Mouse (Mus musculus) ovary, postnatal 36 days (tissue): ENCODE measurements around the gene Ubald1.

Experiments
- DNase-seq: peaks from one replicate; pipeline ENCODE4 v3.0.0; 2022; ENCODE audit warnings: low spot score, mixed read lengths

Ubald1 gene

DNA sequence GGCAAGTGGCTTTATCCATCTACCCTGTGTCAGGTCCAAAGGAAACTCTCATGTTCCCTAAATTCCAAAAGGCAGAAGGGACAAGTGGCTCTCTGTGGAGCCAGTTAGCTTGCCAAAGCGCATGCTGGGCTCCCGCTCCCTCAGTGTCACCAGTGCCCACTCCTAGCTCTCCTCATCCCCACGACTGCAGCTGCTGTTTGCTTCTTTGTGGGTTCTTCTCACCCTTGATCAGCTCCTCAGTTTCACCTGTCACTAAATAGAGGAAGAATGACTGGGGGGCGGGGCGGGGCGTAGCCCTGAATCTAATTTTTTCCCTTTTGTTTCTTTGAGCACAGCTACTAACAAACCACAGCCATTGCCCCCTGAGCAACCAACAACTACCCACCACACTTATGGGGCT lies 18.8 kb upstream of the Ubald1 start:
- no peak for DNase-seq

DNA sequence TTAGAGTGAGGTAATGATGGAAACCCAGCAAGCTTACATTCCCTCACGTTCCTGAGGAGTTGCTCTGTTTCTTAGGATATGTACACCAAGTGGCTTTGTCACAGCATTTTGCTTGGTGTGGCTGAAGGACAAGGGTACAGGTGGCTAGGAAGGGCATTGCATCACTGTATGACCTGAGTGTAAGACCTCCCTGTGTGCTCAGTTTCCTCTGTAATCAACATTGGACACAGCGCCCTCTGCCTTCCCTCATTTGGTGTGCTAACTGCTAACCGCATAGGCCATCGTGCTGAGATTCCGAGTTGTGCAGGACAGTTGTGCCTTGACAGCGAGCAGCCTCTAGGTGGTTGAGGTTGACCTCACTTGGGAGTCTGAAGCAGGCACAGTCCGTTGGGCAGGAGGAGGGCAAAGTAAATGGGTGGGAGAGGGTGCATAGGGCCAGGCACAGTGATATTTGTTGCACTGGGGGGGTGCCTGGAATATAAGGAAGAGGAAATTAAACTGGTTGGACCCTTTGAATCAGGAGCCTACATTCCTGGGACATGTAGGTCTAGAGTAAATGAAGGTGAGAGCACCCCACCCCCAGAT lies 17.1 kb upstream of the Ubald1 start:
- DNase-seq: no peak

DNA sequence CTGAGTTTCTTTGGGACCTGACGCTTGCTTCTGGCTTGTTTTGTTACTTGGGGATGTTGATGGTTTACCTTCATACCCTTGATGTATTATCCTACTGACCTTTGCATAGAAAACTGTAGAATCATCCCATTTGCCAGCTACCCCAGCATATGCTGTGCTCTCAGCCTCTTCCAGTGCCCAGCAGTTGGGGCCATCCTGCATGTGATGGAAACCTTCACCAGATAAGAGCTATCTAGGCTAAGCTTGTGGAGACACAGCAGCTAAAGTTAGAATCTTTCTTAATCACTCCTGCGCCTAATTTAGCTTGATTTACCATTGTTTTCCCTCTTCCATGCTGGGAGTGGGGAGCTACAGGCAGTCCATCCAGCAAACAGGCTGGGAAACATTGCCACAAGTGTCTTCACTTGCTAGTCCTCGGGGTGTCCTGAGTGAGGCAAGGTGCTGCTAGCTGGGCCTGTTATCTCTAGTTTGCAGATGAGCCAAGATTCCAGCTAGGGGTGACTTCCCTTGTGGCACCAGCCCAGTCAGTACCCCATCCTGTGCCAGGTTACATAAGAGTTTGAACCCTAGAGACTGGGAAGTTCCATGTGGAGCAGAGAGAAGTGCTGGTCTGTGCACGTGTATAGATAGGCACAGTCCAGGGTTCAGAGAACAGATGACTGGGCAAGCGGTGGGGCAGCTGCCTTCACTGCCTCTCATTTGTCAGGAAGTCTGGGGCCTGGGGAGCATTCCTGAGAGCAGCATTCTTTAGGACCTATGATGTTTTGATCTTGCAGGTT lies 16.3 kb upstream of the Ubald1 start:
- no peak for DNase-seq

DNA sequence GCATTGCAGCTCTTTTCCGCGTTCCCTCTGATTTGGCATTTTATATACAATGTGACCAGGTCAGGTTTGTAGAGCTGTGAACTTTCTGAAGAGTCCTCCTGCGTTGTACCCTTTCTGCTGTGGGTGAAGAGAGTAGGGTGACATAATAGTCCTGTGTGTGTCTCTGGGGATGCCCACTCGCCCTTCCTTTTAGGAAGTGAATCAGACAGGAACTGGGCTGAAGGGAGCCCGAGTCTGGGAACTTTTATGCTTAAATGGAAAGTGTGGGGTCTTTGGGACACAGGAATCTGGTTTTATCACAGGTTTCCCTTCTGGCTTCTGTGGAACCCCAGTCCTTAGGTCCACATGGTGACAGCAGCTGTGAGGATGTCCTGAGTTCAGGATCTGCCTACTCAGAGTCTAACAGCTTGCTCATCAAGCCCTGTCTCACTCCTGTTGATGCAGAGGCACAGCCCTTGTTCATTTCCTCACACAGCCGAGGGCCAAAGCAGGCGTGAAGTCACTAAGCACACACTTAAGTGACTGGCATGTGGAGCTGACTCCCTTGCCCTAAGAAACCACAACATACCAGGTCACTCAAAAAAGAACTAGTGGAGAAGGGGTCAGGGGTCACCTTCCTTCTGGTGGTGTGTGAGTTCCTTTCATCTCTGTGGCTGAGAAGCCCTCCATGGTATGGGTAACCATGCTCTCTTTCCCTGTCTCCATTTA lies 14.2 kb upstream of the Ubald1 start:
- no peak for DNase-seq

DNA sequence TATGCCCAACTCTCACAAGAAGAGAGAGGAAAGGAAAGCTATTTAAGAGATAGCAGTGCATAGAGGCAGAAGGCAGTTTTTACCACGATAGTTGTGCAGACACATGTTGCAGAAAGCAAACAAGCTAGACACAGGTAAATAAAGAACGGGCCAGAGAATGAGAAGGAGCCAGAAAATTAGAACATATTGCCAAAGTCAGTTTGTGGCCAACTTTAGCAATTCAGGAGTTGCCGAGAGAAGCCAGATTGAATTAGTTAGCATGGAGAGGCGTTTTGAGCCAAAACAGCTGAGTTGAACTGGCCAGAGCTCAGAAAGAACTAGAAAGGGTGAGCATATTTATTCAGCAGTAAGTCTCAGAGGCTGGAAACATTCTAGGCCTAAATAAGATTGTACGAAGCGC lies 12.1 kb upstream of the Ubald1 start:
- DNase-seq: no peak

DNA sequence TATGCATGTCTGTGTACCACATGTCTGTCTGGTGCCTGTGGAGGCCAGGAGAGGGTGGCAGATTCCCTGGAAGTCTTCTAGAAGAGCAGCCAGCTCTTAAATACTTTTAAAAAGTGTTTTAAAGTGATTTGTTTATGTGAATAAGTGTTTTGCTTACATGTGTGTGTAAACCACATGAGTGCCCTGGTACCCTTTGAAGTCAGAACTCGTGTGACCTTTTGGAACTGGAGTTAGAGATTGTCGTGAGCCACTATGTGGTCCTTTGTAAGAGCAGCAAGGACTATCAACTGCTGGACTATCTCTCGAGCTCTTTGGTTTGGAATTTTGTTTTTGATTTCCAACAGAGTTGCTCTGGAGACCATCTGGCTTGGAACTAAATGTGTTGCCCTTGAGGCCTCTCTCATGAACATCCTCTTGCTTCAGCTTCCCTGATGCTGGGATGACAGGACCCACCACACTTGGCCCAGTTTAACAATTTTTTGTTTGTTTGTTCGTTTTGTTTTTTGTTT lies 10.1 kb upstream of the Ubald1 start:
- no peak for DNase-seq

DNA sequence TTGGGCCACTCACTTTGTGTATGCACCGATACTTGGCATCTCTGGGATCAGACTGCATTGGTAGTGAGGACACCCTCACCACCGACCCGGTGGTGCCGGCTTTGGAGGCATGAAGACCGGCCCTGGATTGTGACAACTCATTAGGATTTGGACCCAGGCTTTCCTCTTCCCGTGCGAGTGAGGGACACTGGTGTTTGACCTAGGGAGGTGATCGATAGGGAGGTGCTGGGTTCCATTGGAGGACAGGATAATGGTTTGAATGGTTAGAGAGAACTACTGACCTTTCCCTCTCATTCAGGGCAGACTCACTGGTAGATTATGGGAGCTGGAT lies 6.5 kb upstream of the Ubald1 start:
- DNase-seq: no peak

DNA sequence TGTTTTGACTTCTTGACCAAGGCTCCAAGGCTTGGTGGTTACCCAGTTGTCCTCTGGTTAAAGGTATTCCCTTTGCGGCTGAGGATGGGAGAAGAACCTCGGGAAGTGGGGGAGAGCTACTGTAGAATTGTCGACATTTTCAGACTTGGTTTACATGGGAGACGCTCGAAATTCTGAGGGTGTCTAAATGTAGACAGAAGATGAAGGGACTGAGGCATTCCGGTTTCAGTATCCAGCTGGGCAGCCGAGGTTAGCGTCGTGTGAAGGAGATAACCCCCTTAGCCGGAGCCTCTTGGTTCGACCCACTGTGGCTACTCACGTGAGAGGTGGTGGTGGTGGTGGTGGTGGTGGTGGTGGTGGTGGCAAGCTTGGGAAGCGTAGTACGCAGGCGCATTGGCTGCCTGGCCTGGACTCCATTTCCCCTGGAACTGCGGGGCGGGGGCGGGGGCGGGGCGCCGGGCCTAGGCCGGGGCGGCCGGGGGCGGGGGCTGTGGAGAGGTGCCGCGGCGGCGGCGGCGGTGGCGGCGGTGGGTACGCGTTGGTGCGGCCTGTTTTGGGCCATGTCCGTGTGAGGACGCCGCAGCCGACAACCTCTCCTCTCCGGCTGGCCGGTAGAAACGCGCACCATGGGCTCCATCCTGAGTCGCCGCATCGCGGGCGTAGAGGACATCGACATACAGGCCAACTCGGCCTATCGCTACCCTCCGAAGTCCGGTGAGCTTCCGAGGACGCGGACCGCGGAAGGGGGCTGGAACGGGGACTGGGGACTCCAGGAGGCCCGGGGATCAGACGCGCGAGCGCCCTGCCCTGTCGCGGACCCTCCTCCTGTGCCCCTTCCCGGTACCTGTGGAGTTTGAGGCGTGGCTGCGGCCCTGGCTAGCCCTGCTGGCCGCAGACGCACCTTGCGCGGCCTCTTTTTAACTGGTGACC lies 5.9 kb upstream of the Ubald1 start, which contains the start of gene Mgrn1:
Mgrn1 (plus strand) TSS at position 490 of the 930 bp plus-strand sequence.
- DNase-seq: peak; percentile 85

DNA sequence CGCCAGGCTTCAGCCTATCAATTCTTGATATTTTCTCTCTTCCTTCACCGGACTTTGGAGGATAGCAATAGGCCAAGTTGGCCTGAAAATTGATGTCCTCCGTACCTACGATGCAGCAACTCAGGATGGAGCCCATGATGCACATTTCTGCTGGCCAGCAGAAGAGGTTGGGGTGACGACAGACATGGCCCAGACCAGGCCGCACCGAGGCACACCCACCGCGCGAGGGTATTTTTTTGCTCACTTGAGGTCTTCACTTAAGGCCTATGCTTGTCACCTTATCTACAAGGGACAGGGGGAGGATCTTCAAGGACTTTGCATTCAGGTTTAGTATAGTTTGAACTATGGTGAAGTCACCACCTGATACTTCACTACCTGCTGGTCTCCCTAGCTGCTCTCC lies 4.8 kb upstream of the Ubald1 start:
- DNase-seq: no peak

DNA sequence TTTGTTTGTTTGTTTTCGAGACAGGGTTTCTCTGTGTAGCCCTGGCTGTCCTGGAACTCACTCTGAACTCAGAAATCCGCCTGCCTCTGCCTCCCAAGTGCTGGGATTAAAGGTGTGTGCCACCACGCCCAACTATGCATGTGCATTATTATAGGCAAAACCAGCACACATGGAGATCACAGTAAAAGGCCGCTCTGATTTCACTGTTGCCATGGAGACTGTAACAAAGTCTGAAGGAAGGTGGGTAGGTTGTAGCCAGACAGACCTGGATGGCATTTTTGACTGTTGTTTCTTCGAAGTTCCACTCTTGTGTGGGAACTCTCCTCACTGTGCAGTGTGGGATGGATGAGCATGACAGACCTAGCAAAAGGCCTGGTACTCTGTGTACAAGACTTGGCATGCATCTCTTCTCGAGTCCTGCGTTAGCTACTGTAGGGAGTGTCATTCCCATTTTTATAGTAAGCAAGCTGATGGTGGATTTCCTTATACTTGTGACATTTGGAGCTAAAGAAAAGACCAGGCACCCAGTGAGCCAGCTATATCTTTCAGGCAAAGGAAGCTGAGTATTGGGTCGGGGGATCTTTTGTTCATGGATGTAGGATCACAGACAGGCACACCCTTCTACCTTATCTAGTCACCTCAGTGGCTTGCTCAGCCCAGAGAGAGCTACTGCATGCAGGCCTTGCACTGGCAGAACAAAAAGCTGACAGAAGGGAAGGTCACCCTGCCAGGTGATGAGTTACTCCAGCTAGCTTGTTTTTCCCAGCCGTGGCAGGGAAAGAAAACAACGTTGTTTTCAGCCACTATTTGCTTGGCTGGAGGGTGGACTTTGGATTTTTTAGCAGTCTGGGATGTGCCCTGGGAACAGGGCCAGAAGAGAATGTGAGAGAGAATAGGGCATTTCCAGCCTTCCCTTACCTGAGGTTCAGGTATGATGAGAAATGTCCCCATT lies 1.6 kb upstream of the Ubald1 start:
- no peak for DNase-seq

DNA sequence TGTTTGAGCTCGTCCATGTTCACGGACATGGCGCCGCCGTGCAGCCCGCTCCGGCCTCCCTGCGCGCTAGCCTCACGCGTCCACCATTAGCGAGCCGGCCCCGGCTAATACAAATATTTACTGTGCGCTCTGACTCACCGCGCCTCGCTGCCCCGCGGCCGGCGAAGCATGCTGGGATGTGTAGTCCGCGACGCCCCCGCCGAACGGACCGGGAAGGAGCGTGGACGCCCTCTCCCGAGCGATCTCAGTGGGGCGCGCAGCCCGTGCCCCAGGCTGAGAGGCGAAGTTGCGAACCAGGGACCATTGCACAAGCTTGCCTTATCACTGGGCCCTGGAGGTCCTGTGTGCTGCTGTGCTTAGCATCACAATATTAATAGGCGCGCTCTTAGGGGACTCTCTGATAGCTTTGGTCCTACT lies 399 bp downstream of the Ubald1 start:
- DNase-seq: peak; percentile 92

DNA sequence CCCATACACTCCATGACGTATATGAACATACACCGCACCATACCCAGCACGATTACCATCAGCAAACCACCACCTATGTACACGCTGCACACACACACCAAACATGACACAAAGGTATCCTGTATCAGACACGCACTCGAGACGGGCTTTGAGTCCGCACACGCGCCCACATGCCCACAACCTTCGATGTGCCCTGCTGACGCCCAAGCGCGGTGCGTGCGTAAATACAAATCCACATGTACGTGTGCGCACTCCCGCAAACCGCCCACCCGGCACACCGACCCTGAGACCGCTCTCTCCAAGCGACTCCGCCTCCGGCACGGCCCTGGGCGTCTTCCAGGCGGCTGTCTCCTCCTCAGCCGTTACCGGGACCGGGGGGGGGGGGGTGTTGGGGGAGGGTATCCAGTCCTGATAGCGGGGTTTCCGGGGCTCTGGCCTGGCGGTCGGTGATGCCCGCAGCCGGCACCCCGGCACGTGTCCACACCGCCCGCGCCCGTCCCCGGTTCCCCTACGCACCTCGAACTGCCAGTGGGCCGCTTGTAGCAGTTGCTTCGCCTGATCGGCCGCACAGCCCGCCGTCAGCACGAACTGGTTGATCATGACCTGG lies 911 bp downstream of the Ubald1 start:
- no peak for DNase-seq

DNA sequence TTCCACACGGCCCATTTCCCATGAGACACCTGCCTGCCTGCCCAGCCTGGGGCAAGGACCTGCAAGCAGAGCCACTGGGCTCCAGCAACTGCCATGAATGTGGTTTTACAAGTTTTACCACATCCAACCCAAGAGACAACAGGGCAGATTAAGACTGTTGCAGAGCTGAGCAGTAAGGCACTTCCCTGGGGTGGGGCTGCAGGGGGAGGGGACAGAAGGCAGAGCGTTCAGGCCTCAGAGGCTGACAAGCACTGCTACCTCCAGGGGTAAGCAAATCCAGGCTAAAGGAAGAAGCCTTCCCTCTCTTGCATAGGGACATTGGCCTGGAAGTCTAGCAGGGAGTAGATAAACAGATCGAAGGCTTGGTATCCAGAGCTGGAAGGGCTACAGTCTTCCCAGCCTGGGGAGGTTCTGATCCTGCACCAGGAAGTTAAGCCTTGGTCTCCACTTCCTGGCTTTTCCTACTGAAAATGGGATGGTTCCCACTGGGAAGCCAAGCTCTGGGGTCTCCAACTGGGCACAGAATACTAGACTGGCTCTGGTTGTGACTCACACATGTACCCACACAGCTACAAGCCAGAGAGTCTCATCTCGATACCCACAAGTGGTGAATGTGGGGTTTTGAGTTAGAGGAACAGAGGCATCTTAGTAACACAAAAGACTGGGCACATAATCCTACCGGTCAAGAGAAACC lies 1.8 kb downstream of the Ubald1 start:
- DNase-seq: no peak

DNA sequence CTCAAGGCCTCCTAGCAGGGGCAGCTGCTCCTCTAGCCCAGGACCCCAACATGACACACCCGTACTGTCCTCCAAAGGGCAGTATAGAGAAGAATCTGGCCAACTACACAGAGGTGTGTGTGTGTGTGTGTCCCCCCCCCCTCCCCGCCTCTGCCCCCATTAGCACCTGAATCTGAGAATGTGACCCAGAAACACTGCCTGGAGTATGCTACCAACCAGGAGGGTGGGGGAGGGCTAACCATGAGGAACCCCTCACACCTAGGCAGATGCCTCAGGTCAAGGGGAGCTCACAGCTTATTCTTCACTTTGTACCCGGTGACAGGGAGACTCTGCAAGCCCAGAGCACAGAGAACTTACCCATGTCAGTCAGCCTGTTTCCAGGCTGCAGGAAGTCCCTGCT lies 2.4 kb downstream of the Ubald1 start:
- DNase-seq: no peak

DNA sequence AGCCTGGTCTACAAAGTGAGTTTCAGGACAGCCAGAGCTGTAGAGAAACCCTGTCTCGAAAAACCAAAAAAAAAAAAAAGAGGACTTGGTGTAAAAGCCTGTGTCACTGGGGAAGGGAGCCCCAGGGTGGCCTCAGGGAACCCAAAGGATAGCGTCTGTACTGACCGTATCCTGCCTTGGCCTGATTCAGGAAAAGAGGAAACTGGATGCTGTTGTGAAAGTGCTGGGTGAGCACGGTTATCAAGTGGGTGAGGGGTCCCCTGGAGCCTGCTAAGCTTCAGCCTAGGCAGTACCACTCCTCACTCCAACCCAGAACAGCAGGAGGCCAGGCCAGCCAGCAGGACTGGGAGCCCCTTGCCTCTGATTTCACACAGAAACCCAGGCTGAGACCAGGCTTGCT lies 2.9 kb downstream of the Ubald1 start:
- no peak for DNase-seq

DNA sequence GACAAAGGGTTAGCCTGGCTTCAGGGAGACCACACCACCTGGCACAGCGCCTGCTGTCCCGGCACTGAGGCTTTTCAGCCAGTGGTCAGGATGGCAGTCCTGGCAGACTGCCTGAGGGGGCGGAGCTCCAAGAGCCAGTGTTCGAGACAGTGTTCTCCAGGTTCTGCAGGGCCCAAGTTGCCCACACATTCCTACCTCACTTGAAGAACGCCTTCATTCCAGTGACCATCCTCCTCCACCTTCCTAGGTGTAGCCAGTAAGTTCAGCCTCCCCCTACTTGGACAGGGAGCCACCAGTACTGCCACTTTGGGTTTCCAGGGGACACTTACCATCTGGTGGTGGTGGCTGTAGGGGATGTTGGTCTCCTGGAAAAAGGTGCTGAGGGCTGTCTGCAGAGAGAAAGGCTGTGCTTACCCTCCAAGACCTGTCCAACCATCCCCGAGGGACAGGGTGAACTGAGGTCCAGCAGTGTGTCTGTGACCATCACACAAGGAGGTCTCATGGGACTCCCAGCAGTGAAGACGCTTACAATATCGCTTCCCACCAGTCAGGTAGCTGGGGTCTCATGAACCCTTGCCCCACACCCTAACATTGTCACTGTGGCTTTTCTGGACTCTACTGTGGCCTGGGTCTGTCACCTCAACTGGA lies 4.0 kb downstream of the Ubald1 start:
- DNase-seq: peak; percentile 78

DNA sequence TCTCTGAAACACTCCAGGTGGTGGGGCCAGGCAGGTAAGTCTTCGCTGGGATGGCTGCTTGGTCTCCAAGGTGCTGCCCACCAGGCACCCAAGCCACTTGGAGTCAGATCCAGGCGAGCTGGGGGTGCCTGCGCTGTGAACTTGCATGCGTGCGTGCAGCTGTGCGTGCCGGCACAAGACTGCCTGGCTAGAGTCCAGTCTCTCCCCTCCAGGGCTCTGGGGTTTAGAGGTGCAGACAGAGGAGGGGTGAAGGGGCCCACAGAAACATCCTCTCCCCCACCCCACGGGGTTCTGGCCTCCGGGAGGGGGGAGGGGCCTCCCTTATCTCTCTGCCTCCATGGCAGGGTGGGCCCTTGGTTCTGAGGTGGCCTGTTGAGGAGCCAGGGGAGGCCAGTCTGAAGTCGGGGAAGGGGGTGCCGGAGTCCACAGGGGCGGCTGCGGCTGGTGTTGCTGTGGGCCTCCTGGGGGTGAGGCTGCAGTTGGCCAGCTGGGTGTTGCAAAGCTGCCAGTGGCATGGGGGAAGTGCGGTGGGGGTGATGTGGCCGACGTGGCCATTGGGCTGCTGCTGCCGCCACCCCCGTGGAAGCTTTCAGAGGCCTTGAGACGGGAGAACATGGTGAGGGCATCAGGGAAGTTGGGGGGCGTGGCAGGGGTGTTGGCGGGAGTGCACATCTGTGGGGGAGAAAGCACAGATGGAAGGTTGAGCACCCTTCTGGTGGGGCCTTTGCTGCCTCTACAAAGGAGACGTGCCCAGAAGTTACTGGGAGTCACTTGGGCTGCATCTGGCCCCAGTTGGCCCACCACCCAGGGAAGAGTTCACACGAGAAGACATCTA lies 4.7 kb downstream of the Ubald1 start:
- no peak for DNase-seq

DNA sequence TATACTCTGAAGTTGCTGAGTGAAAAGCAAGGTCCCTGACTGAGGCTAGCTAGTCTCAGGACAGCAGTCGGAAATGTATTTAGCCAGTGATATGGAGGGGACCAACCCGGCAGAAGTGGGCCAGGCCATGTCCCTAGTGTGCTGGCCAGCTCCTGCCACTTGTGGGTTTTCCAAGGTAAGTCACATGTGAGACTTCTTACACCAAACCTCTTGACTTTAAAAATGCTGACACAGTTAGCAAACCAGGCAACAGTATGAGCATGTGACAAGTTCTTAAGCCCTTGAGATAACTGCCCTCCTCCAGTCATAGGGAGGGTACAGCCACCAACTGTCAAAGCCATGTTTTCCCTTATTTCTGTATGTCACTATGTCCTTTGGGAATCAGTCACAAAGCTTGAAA lies 8.2 kb downstream of the Ubald1 start:
- no peak for DNase-seq
